Mouse (Mus musculus): ENCODE results near the gene Spata1.

DNA sequence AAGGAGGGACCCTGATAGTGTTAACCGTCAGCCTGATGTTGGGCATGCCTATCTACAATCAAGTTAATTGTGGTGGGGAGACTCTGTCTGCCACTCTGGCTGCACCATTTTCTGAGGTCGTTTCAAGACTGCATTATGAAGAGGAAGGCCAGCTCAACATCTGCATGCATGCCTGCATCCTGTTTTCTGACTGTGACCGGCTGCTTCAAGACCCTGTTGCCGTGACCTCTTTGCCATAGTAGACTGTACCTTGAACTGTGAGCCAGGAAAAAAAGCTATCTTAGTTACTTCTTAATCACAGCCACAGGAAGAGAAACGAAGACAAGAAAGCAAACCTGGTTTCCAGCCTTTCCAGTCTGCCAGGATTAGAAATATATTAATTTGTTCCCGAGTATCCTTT, 50.6 kb downstream of the Spata1 start:
- TF ChIP-seq CTCF (conservative IDR thresholded peaks at IDR 0.05; ENCODE audit: insufficient read depth, insufficient read length, low read depth, low read length), result no peak
- no peak for TF ChIP-seq POLR2A (IDR thresholded peaks at IDR 0.05; ENCODE audit: low read depth, low read length)

Measured in kidney, adult 2 months (tissue).